Mouse (Mus musculus) olfactory bulb, adult 2 months (tissue): ENCODE results near the gene Eva1c. TPM values are rescaled to one million over a fixed set of nuclear protein-coding genes. Genes with fewer than 3 reads are reported as not detected.

Source experiments
- H3K27ac ChIP-seq: fragments of 200-500 bp; 2 replicates; pipeline ENCODE4 v1.5.1; 2012; ENCODE audit warnings: low read depth, low read length; ENCODE audit not compliant: insufficient read depth
- H3K4me1 ChIP-seq: fragments of 200-500 bp; 2 replicates; pipeline ENCODE4 v1.6.1; 2012; ENCODE audit warnings: low read length; ENCODE audit not compliant: control insufficient read depth, insufficient read depth
- H3K4me3 ChIP-seq: fragments of 200-500 bp; 2 replicates; pipeline ENCODE4 v1.5.1; 2012; ENCODE audit warnings: mild to moderate bottlenecking, low read depth, low read length, moderate library complexity; ENCODE audit not compliant: insufficient read depth
- CTCF ChIP-seq: fragments of 200-500 bp; IDR thresholded peaks from 2 replicates; pipeline ENCODE4 v1.5.1; 2012; ENCODE audit warnings: low read depth, mild to moderate bottlenecking, low read length, moderate library complexity; ENCODE audit not compliant: insufficient read depth
- POLR2A ChIP-seq: fragments of 200-500 bp; IDR thresholded peaks from 2 replicates; pipeline ENCODE4 v1.6.1; 2012; ENCODE audit warnings: mild to moderate bottlenecking, low read depth, low read length, moderate library complexity; ENCODE audit not compliant: insufficient read depth
- WGBS: fragments of 180-500 bp; shearing (Covaris S2); methylation state at CpG from one replicate; pipeline ENCODE4 v1.1.7; 2018; 5-methylcytosine and 5-hydroxymethylcytosine counted together
- polyA plus RNA-seq: library from polyadenylated mRNA; stranded (reverse); fragments of >200 nt; gene quantifications from 2 replicates; pipeline ENCODE4 v1.2.4, GENCODE M21; 2012; ENCODE audit warnings: low replicate concordance; ENCODE audit not compliant: missing spikeins, insufficient read depth, insufficient read length

The Eva1c gene
- polyA plus RNA-seq, 1 experiment: not detected

DNA sequence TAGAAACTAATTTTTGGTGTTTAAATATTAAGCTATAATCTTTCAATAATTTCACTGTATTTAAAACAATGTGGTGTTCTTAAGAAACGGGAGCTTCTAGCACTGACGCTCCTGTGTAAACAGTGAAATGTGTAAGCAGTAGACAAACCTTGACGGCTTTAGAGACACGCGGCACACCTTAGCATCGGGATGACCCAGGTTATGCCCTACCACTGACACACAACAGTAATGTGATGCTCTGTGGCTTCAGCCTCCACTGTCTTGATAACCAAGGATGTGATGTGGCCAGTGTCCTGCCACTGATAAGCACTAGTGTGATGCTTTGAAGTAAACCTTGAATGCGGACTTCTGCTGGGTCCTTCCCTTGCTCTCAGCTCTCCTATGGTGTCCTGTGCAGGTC lies 114.7 kb downstream of the Eva1c start:
- no peaks in the 10 kb centered on the region for H3K4me1 ChIP-seq
- no peak overlapping the region for H3K27ac ChIP-seq
- 93% methylated on average over 7 of the region's 7 CpGs for WGBS
- no peak for TF ChIP-seq CTCF
- TF ChIP-seq POLR2A: no peak
- no peak overlapping the region for H3K4me3 ChIP-seq

DNA sequence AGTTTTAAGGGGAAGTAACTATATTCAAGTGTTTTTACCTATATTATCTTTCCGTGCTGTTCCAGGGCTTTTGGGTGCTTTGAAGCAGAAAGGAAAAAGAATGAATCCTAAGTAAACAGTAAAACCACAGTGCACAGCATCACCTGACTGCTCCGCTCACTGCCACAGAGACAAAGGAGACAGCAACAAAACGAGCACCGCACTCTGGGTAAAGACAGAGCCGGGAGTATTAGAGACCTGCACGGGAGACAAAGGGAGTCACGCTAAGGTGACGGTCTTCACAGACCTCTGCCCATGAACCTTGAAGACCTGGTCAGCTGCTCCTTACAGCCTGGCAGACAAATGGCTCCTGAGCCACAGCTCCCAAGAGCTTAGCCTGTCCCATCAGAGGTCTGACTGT lies 120.5 kb downstream of the Eva1c start:
- 78% methylated on average over 8 of the region's 8 CpGs for WGBS
- TF ChIP-seq CTCF (no peak), POLR2A (no peak)
- H3K4me1 ChIP-seq: no peaks in the 10 kb centered on the region
- H3K4me3 ChIP-seq: no peak overlapping the region
- H3K27ac ChIP-seq: no peak overlapping the region

DNA sequence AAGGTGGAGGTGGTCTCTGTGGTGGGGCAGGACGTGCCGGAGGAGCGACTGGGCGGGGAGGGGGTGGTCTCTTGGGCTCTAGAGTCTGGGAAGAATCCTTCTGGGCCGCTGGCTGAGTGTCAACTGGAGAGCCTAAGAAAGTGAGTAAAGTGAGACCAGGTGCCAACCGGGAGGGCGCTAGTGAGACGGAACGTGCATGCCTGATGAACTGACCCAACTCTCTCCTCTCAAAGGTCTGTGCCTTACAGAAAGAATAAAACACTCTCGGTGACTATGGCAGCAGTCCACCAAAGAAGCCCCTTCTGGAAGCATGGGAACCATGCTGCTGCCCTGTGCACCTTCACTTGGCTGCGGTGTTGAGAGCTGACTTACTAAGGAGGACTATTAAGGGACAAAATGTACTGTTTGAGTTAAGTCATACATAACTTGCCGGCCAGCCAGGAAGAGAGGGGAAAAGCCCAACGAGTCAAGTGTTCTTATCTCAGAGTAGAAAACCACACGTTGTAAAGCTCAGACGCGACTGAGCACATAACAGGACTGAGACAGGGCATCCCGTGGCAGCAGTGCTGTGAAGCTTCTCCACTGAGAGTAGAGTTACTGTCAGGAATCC lies 123.9 kb downstream of the Eva1c start:
- TF ChIP-seq CTCF (no peak), POLR2A (no peak)
- Histone ChIP-seq H3K27ac (no peak overlapping the region), H3K4me3 (no peak overlapping the region), H3K4me1 (no peaks in the 10 kb centered on the region)
- 54% methylated on average over 17 of the region's 17 CpGs for WGBS

DNA sequence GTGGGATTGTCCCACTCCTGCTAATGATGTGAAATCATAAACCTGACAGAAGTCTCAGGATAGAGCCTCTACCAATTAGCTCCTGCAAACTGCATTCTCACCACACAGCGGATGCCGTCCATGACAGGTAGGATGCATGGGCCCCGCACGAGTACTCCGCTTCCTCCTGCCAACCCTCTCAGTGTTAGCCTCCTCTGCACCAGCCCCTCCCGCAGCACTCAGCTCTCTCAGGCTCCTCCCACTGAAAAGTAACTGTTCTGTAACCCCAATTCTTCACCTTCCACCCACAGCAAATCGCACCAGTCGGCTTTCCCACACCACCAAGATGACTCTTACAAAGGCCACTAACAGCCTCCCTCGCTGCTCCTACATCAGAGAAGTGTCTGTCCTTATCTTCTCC lies 126.6 kb downstream of the Eva1c start:
- no peaks in the 10 kb centered on the region for H3K4me1 ChIP-seq
- H3K27ac ChIP-seq: no peak overlapping the region
- WGBS: 85% methylated on average over 9 of the region's 9 CpGs
- TF ChIP-seq CTCF (no peak), POLR2A (no peak)
- no peak overlapping the region for H3K4me3 ChIP-seq

DNA sequence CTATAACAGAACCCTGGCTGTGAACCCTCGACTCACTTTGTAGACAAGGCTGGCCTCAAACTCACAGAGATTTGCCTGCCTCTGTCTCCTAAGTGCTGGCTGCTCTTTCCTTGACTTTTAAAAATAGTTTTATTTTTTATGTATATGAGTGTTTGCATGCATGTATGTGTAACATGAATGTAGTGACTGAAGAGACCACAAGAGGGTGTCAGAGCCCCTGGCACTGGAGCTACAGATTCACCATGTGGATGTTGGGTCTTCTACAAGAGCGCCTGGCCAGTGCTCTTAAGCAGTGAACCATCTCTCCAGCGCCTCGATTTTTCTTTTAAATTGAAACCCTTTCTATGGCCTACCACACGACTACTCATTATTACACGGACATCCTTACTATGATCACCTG lies 127.3 kb downstream of the Eva1c start:
- Histone ChIP-seq H3K4me3 (no peak overlapping the region), H3K4me1 (no peaks in the 10 kb centered on the region), H3K27ac (no peak overlapping the region)
- WGBS: 96% methylated on average over 6 of the region's 6 CpGs
- no peak for TF ChIP-seq CTCF

Other genes starting within 250 kb of the Eva1c start
- gene Mis18a, start 99.3 kb upstream of the Eva1c start, polyA plus RNA-seq: not detected in 2 replicates
- not detected in 2 replicates for gene Mrap, start 88.5 kb upstream of the Eva1c start, polyA plus RNA-seq
- not detected in 2 replicates for gene Urb1, start 16.3 kb upstream of the Eva1c start, polyA plus RNA-seq
- not detected in 2 replicates for gene Cfap298, start 108.4 kb downstream of the Eva1c start, polyA plus RNA-seq
- gene Synj1, start 184.6 kb downstream of the Eva1c start, polyA plus RNA-seq: 104 and 252 TPM in 2 replicates
- gene Paxbp1, start 217.8 kb downstream of the Eva1c start, polyA plus RNA-seq: 732 TPM in 1 of 2 replicates, not detected in the other